Mouse (Mus musculus) skeletal muscle tissue, postnatal 0 days (tissue): ENCODE measurements around the gene Suox. TPM values are rescaled to one million over a fixed set of nuclear protein-coding genes. Genes with fewer than 3 reads are reported as not detected.

Experiments
- polyA plus RNA-seq: library from polyadenylated mRNA; unstranded; fragments of >200 nt; fragmentation: Nextera tagmentation; extraction: Ambion mirVana; gene quantifications from 2 replicates; pipeline ENCODE4 v1.2.1, GENCODE M21; 2015

Suox gene
- polyA plus RNA-seq = 12.8 and 16.8 TPM in 2 replicates

GRCm38 (mm10) chr10:128673763-128674468 is at the start of gene Suox:
TSS of gene Suox (minus strand) at chr10:128674073.

GRCm38 (mm10) chr10:128704491-128705316 is 30.8 kb upstream of the Suox start, which contains the start of gene Cdk2:
TSS of gene Cdk2 (minus strand) at chr10:128705031.

DNA sequence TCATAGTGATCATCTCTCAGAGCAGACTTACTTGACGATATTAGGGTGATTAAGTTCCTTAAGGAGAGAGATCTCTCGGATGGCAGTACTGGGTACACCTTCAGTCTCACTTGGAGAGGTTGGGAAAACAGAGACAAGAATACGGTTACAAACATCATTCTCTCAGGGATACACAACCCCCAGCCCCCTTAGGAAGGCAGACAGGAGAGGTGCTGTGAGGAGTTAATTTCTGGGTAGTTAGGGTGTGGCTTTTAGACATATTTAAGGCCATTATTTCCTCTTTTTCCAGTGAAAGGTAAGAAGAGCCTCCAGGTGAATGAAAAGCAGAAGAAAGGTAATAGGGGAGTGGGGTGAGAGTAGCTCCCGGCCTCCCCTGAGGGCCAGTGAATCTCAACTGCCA is 30.0 kb upstream of the Suox start, which contains the start of gene Pmel:
TSS of gene Pmel (plus strand) at position 301 of the 400 bp plus-strand sequence.

DNA sequence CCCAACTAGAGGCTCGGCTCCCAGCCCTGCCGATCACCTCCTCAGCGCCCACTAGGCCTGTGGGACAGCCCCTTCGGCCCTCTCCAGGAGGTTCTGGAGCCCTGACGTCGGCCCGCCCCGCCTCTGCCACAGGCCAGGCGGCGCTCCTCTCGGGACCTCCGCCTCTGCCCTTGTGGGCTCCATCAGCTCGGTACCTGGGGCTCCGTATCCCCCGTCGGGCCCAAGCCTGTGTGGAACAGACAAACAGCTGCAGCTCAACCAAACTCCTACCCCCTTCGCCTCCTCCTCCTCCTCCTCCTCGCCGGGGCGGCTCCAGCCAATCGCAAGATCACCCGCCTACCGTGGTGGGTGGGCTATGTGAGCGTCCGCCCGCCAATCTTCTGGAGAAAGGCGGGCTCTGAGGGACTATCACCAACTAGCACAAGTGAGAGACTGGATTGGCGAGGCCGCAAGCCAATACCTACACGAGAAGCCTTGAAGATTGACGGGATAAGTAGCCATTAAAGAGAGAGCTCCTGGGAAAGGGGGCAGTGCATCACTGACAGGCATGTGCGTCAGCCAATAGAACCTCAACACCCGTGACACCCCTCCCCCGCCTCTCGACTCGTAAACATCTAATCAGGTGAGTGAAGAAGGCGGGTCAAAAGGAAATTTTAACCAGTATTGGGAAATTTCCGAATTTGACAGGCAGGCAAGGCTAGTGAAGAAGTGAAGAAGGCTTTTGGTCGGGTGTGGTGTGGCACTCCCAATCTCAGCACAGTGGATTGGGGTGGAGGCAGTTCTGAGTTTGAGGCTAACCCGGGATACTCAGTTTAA is 22.3 kb upstream of the Suox start, which contains the start of gene Rab5b:
TSS of gene Rab5b (minus strand) at position 273 of the 816 bp plus-strand sequence.

GRCm38 (mm10) chr10:128645111-128646011 is 28.5 kb downstream of the Suox start, which contains the start of gene Ikzf4:
TSS of gene Ikzf4 (minus strand) at chr10:128645991.

GRCm38 (mm10) chr10:128626311-128627310 is 47.3 kb downstream of the Suox start, which contains the start of gene Rps26:
TSS of gene Rps26 (minus strand) at chr10:128626747.

Other genes starting within 250 kb of the Suox start
- gene Smarcc2, start 214.8 kb downstream of the Suox start, polyA plus RNA-seq = 31.0 and 34.6 TPM in 2 replicates
- gene Myl6, start 179.9 kb downstream of the Suox start, polyA plus RNA-seq = 641 and 849 TPM in 2 replicates
- gene Myl6b, start 175.4 kb downstream of the Suox start, polyA plus RNA-seq = 7.6 and 8.2 TPM in 2 replicates
- 28.4 and 33.0 TPM in 2 replicates for gene Esyt1, start 148.2 kb downstream of the Suox start, polyA plus RNA-seq
- 4.7 and 6.6 TPM in 2 replicates for gene Zc3h10, start 126.3 kb downstream of the Suox start, polyA plus RNA-seq
- gene Rpl41, start 124.8 kb downstream of the Suox start, polyA plus RNA-seq = 2,311 and 2,586 TPM in 2 replicates
- 73.4 and 83.9 TPM in 2 replicates for gene Pa2g4, start 108.1 kb downstream of the Suox start, polyA plus RNA-seq
- 8.4 and 9.2 TPM in 2 replicates for gene Erbb3, start 84.4 kb downstream of the Suox start, polyA plus RNA-seq
- gene Rps26, start 47.3 kb downstream of the Suox start, polyA plus RNA-seq = 419 and 480 TPM in 2 replicates
- 0.54 and 0.66 TPM in 2 replicates for gene Ikzf4, start 28.1 kb downstream of the Suox start, polyA plus RNA-seq
- gene Rab5b, start 22.2 kb upstream of the Suox start, polyA plus RNA-seq = 58.5 and 60.0 TPM in 2 replicates
- gene Pmel, start 30.1 kb upstream of the Suox start, polyA plus RNA-seq = 1.7 and 1.9 TPM in 2 replicates
- 38.7 and 40.5 TPM in 2 replicates for gene Cdk2, start 31.0 kb upstream of the Suox start, polyA plus RNA-seq
- 3.7 and 5.1 TPM in 2 replicates for gene Dgka, start 70.8 kb upstream of the Suox start, polyA plus RNA-seq
- 13.7 and 17.7 TPM in 2 replicates for gene Pym1, start 73.8 kb upstream of the Suox start, polyA plus RNA-seq
- gene Mmp19, start 116.8 kb upstream of the Suox start, polyA plus RNA-seq = 0.99 and 2.1 TPM in 2 replicates
- 28.7 TPM in 2 replicates for gene Dnajc14, start 130.0 kb upstream of the Suox start, polyA plus RNA-seq
- 11.2 and 11.9 TPM in 2 replicates for gene Tmem198b, start 130.3 kb upstream of the Suox start, polyA plus RNA-seq
- gene Sarnp, start 143.3 kb upstream of the Suox start, polyA plus RNA-seq = 85.9 and 110 TPM in 2 replicates
- gene Ormdl2, start 147.6 kb upstream of the Suox start, polyA plus RNA-seq = 14.4 and 18.7 TPM in 2 replicates
- gene Gdf11, start 217.6 kb upstream of the Suox start, polyA plus RNA-seq = 1.7 and 2.1 TPM in 2 replicates
- gene Cd63, start 226.9 kb upstream of the Suox start, polyA plus RNA-seq = 697 and 764 TPM in 2 replicates
- gene Rdh5, start 248.8 kb upstream of the Suox start, polyA plus RNA-seq = 15.9 and 16.8 TPM in 2 replicates
- 280 and 296 TPM in 2 replicates for gene Bloc1s1, start 250.0 kb upstream of the Suox start, polyA plus RNA-seq